Comparison of ENCODE assay signal across 8 mouse cellular contexts in genomic region chr15:93552169-93552568, GRCm38 (mm10). TPM values are rescaled to one million over a fixed set of nuclear protein-coding genes. Genes with fewer than 3 reads are reported as not detected.
A peak's percentile ranks its signal among the peaks of the same experiment; 100 is the strongest.
DNase-seq lines count a peak whose midpoint lies in the region; ATAC-seq lines count a peak whose summit lies in the region.

No protein-coding gene starts in this region.

- no peaks in the 10 kb centered on the region for H3K36me3 ChIP-seq in forebrain, embryonic 14.5 days (ENCODE audit: control insufficient read depth, insufficient read depth, low read length)
- H3K36me3 ChIP-seq in liver, embryonic 13.5 days, result no peaks in the 10 kb centered on the region

- no peak overlapping the region for H3K4me3 ChIP-seq in forebrain, embryonic 14.5 days (ENCODE audit: low read depth, low read length)
- 0 out of 2 replicates have a peak overlapping the region, but pooled peaks have one; percentile 5 for H3K4me3 ChIP-seq in liver, embryonic 13.5 days (replicated peaks)

- WGBS in forebrain, embryonic 14.5 days, result 3% methylated on average over 9 of the region's 9 CpGs
- WGBS in liver, embryonic 13.5 days (ENCODE audit: insufficient replicate concordance), result 6% methylated on average over 9 of the region's 9 CpGs

- peak overlapping the region; percentile 20 for H3K4me2 ChIP-seq in forebrain, embryonic 14.5 days (ENCODE audit: low read length)
- peak overlapping the region; percentile 34 for H3K4me2 ChIP-seq in liver, embryonic 13.5 days

- ATAC-seq in forebrain, embryonic 14.5 days, result peak; percentile 80
- peak; percentile 85 for ATAC-seq in liver, embryonic 13.5 days (ENCODE audit: low read depth)

- H3K9me3 ChIP-seq in forebrain, embryonic 14.5 days (replicated peaks; ENCODE audit: control insufficient read depth, low read length), result no peaks in the 10 kb centered on the region
- H3K9me3 ChIP-seq in liver, embryonic 13.5 days (replicated peaks), result no peaks in the 10 kb centered on the region

- no peak overlapping the region for H3K27ac ChIP-seq in forebrain, embryonic 14.5 days (ENCODE audit: low read depth, low read length)
- no peak overlapping the region for H3K27ac ChIP-seq in liver, embryonic 13.5 days

- H3K9ac ChIP-seq in forebrain, embryonic 14.5 days (ENCODE audit: low read length), result no peak overlapping the region
- H3K9ac ChIP-seq in liver, embryonic 13.5 days, result no peak overlapping the region

- no peaks in the 10 kb centered on the region for H3K27me3 ChIP-seq in forebrain, embryonic 14.5 days (replicated peaks; ENCODE audit: control insufficient read depth, insufficient read depth, low read length)
- no peaks in the 10 kb centered on the region for H3K27me3 ChIP-seq in liver, embryonic 13.5 days

- H3K4me1 ChIP-seq in forebrain, embryonic 14.5 days (ENCODE audit: control insufficient read depth, insufficient read depth, low read length), result no peaks in the 10 kb centered on the region
- peaks cover 25% of the 10 kb centered on the region for H3K4me1 ChIP-seq in liver, embryonic 13.5 days (replicated peaks)

- DNase-seq in 416B (ENCODE audit: low read depth), result peak; percentile 80
- peak; percentile 87 for DNase-seq in adrenal gland, postnatal 14 days
- DNase-seq in forebrain, embryonic 14.5 days (ENCODE audit: low spot score), result peak; percentile 73
- DNase-seq in induced T-regulatory cell, adult 2 months (ENCODE audit: low read depth), result peak; percentile 80
- peak; percentile 56 for DNase-seq in liver, embryonic 13.5 days
- peak; percentile 56 for DNase-seq in neural tube, embryonic 10.5 days (ENCODE audit: extremely low spot score, low spot score)
- peak; percentile 76 for DNase-seq in thymus, postnatal 0 days (ENCODE audit: low spot score)
- DNase-seq in layer of hippocampus, adult 11-12 months (ENCODE audit: low spot score), result no peak

RNA-seq across cellular contexts. Expression of gene Prickle1, which starts 43.5 kb away (rescaled TPM):
- total RNA-seq in adrenal gland, postnatal 14 days (2021), result 22.2 and 26.0 TPM in 2 replicates
- 11.0 and 15.6 TPM in 2 replicates for polyA plus RNA-seq in forebrain, embryonic 14.5 days (2014; fragmentation: Nextera tagmentation; extraction: Ambion mirVana)
- polyA plus RNA-seq in liver, embryonic 13.5 days (2015; fragmentation: Nextera tagmentation; extraction: Ambion mirVana), result 4.2 and 5.6 TPM in 2 replicates
- polyA plus RNA-seq in thymus, postnatal 0 days (2015; fragmentation: Nextera tagmentation; extraction: Ambion mirVana), result 11.8 and 12.0 TPM in 2 replicates
